Mouse (Mus musculus): ENCODE results near the gene Tmem50a. TPM values are rescaled to one million over a fixed set of nuclear protein-coding genes. Genes with fewer than 3 reads are reported as not detected.

Gene Tmem50a
- 100 to 1,000 TPM; 169 to 183 TPM for total RNA-seq (2021)
- long read RNA-seq, experiment 1, transcript Tmem50a-201 (7 exons, 1,204 nt), result major isoform, 232 of 295 reads
- long read RNA-seq, experiment 1, transcript Tmem50a-202 (7 exons, 719 nt), result minor isoform, 15 of 295 reads
- long read RNA-seq, experiment 1, partial matches to known transcripts, result 10 of 295 reads
- long read RNA-seq, experiment 1, other reads (novel, unspliced or antisense), result 38 of 295 reads
- long read RNA-seq, experiment 2, transcript Tmem50a-201 (7 exons, 1,204 nt), result major isoform, 125 of 149 reads
- long read RNA-seq, experiment 2, transcript Tmem50a-202 (7 exons, 719 nt), result minor isoform, 9 of 149 reads
- long read RNA-seq, experiment 2, partial matches to known transcripts, result 4 of 149 reads
- long read RNA-seq, experiment 2, other reads (novel, unspliced or antisense), result 11 of 149 reads

GRCm38 (mm10) chr4:134914864-134915209 lies at the start of gene Tmem50a:
Gene Tmem50a, minus strand, starts transcription at chr4:134915024.
- DNase-seq, result peak; percentile 97

GRCm38 (mm10) chr4:134963021-134963776 lies 48.4 kb upstream of the Tmem50a start:
- DNase-seq, result peak; percentile 44

GRCm38 (mm10) chr4:134956328-134956727 lies 41.5 kb upstream of the Tmem50a start:
- DNase-seq, result peak; percentile 86

- DNase-seq, result no peak
These were observed 41.0 kb upstream of the Tmem50a start for GRCm38 (mm10) chr4:134955845-134956244.

GRCm38 (mm10) chr4:134955196-134955595 lies 40.4 kb upstream of the Tmem50a start:
- DNase-seq, result no peak

- DNase-seq, result peak; percentile 34
These were observed 39.6 kb upstream of the Tmem50a start for GRCm38 (mm10) chr4:134954461-134954860.

- peak; percentile 67 for DNase-seq
These were observed 35.8 kb upstream of the Tmem50a start for GRCm38 (mm10) chr4:134950518-134951091.

- peak; percentile 80 for DNase-seq
These were observed 31.4 kb upstream of the Tmem50a start for GRCm38 (mm10) chr4:134946024-134946744.

GRCm38 (mm10) chr4:134943758-134944538 lies 29.1 kb upstream of the Tmem50a start:
- DNase-seq, result no peak

GRCm38 (mm10) chr4:134939900-134940299 lies 25.1 kb upstream of the Tmem50a start:
- no peak for DNase-seq

GRCm38 (mm10) chr4:134937240-134938176 lies 22.7 kb upstream of the Tmem50a start:
- DNase-seq, result peak; percentile 58

- DNase-seq, result peak; percentile 96
These were observed 16.1 kb upstream of the Tmem50a start, which contains the start of gene Syf2 for GRCm38 (mm10) chr4:134930684-134931481. Gene Syf2, plus strand, starts transcription at chr4:134930898.

GRCm38 (mm10) chr4:134930190-134930589 lies 15.4 kb upstream of the Tmem50a start:
- DNase-seq, result no peak

- no peak for DNase-seq
These were observed 14.7 kb upstream of the Tmem50a start for GRCm38 (mm10) chr4:134929536-134929935.

GRCm38 (mm10) chr4:134928464-134928836 lies 13.6 kb upstream of the Tmem50a start:
- DNase-seq, result no peak

GRCm38 (mm10) chr4:134927815-134928463 lies 13.1 kb upstream of the Tmem50a start:
- no peak for DNase-seq

- DNase-seq, result peak; percentile 73
These were observed 10.4 kb upstream of the Tmem50a start for GRCm38 (mm10) chr4:134925206-134925605.

- peak; percentile 83 for DNase-seq
These were observed 9.4 kb upstream of the Tmem50a start for GRCm38 (mm10) chr4:134924019-134924741.

All from adrenal gland, postnatal 10 days (tissue).